Mouse (Mus musculus): ENCODE data around the gene Tmem248.

GRCm38 (mm10) chr5:130254164-130255016 is 37.5 kb downstream of the Tmem248 start:
- no peak for TF ChIP-seq CTCF (IDR thresholded peaks at IDR 0.05; ENCODE audit: extremely low read depth, insufficient read length, insufficient replicate concordance, low read depth, low read length)
- TF ChIP-seq POLR2A (IDR thresholded peaks at IDR 0.05; ENCODE audit: low read depth, low read length) = no peak
